Comparison of ENCODE assay signal across 24 mouse cellular contexts in genomic region chr5:44214025-44214424, GRCm38 (mm10). TPM values are rescaled to one million over a fixed set of nuclear protein-coding genes. Genes with fewer than 3 reads are reported as not detected.
DNase-seq lines count a peak whose midpoint lies in the region; ATAC-seq and TF ChIP-seq lines count a peak whose summit lies in the region.
"Had no signal": no experiment of that assay in that cellular context is flagged by ENCODE, and none has a peak within 500 bp of the region (broad histone marks: within the 10 kb centered on the region; RNA-seq: fewer than 3 reads in every experiment).

No protein-coding gene starts in this region.

- no peaks in the 10 kb centered on the region for H3K27me3 ChIP-seq in intestine, embryonic 15.5 days (replicated peaks)
- H3K27me3 ChIP-seq in intestine, embryonic 16.5 days (replicated peaks; ENCODE audit: control insufficient read depth, insufficient read depth, low read length): no peaks in the 10 kb centered on the region
- H3K27me3 ChIP-seq in stomach, postnatal 0 days (ENCODE audit: control insufficient read depth, insufficient read depth, low read length): no peaks in the 10 kb centered on the region
- H3K27me3 ChIP-seq: CH12.LX; forebrain, embryonic 13.5 days; heart, embryonic 15.5 days; hindbrain, embryonic 15.5 days; limb, embryonic 15.5 days; Patski had no signal

- H3K36me3 ChIP-seq in intestine, embryonic 15.5 days: peaks cover 3% of the 10 kb centered on the region; the same call in 1 of the 2 replicates
- no peaks in the 10 kb centered on the region for H3K36me3 ChIP-seq in intestine, embryonic 16.5 days (ENCODE audit: control insufficient read depth, insufficient read depth, low read length)
- H3K36me3 ChIP-seq in stomach, postnatal 0 days (ENCODE audit: control insufficient read depth, insufficient read depth, low read length): peaks cover 7% of the 10 kb centered on the region; the same call in 1 of the 2 replicates

- no peak overlapping the region for H3K4me2 ChIP-seq in intestine, embryonic 15.5 days (replicated peaks)
- no peak overlapping the region for H3K4me2 ChIP-seq in intestine, embryonic 16.5 days (ENCODE audit: low read depth, low read length)
- no peak overlapping the region for H3K4me2 ChIP-seq in stomach, postnatal 0 days (replicated peaks; ENCODE audit: low read depth)
- H3K4me2 ChIP-seq: forebrain, embryonic 13.5 days; heart, embryonic 15.5 days; hindbrain, embryonic 15.5 days; limb, embryonic 15.5 days; lung, embryonic 14.5 days had no signal

- 44% methylated on average over 2 of the region's 2 CpGs for WGBS in intestine, embryonic 15.5 days
- WGBS in intestine, embryonic 16.5 days: 61% methylated on average over 2 of the region's 2 CpGs
- 63% methylated on average over 2 of the region's 2 CpGs for WGBS in stomach, postnatal 0 days

- no peaks in the 10 kb centered on the region for H3K4me1 ChIP-seq in intestine, embryonic 15.5 days (replicated peaks)
- H3K4me1 ChIP-seq in intestine, embryonic 16.5 days (ENCODE audit: control insufficient read depth, insufficient read depth, low read length): no peaks in the 10 kb centered on the region
- no peaks in the 10 kb centered on the region for H3K4me1 ChIP-seq in stomach, postnatal 0 days (replicated peaks; ENCODE audit: control insufficient read depth, insufficient read depth)
- H3K4me1 ChIP-seq: forebrain, embryonic 13.5 days; heart, embryonic 15.5 days; hindbrain, embryonic 15.5 days had no signal

- H3K27ac ChIP-seq in intestine, embryonic 15.5 days: no peak overlapping the region
- H3K27ac ChIP-seq in intestine, embryonic 16.5 days (ENCODE audit: low read length): no peak overlapping the region
- H3K27ac ChIP-seq in stomach, postnatal 0 days (replicated peaks): 0 out of 2 replicates have a peak overlapping the region, but pooled peaks have one; percentile 40
- H3K27ac ChIP-seq: forebrain, embryonic 13.5 days; gastrocnemius, adult 2 months; heart, embryonic 15.5 days; hindbrain, embryonic 15.5 days; limb, embryonic 15.5 days; liver, embryonic 14.5 days had no signal

- TF ChIP-seq EP300 in stomach, postnatal 0 days (optimal IDR thresholded peaks at IDR 0.05): no peak

- no peaks in the 10 kb centered on the region for H3K9me3 ChIP-seq in intestine, embryonic 15.5 days
- no peaks in the 10 kb centered on the region for H3K9me3 ChIP-seq in intestine, embryonic 16.5 days (ENCODE audit: control insufficient read depth, low read length)
- H3K9me3 ChIP-seq in stomach, postnatal 0 days (ENCODE audit: control insufficient read depth, low read length): no peaks in the 10 kb centered on the region
- H3K9me3 ChIP-seq: forebrain, embryonic 13.5 days; G1E; heart, embryonic 15.5 days; hindbrain, embryonic 15.5 days; limb, embryonic 15.5 days had no signal

- DNase-seq in cerebellum, adult 9-10 months: peak; percentile 64
- DNase-seq in cerebellum, postnatal 25 days: peak; percentile 49 to 61
- peak; percentile 39 for DNase-seq in stomach, postnatal 0 days (ENCODE audit: low spot score)
- DNase-seq in urinary bladder, adult 2 months (ENCODE audit: low spot score): no peak
- no peak for DNase-seq in frontal cortex, postnatal 36 days (ENCODE audit: low spot score in 2 of 2)
- DNase-seq: adrenal gland, adult 2 months; B cell, adult 2 months; gastrocnemius, adult 2 months; heart, postnatal 4 days; kidney, postnatal 4 days; lung, embryonic 14.5 days; lung, postnatal 36 days had no signal

- TF ChIP-seq CTCF in stomach, postnatal 0 days (IDR thresholded peaks at IDR 0.05; ENCODE audit: low read depth): no peak

- ATAC-seq in intestine, embryonic 15.5 days: 0 out of 2 replicates have a peak, but pooled peaks have one; percentile 23
- no peak for ATAC-seq in intestine, embryonic 16.5 days
- peak; percentile 74 for ATAC-seq in stomach, postnatal 0 days (ENCODE audit: low FRiP score, low TSS enrichment)
- ATAC-seq: forebrain, embryonic 13.5 days; midbrain, embryonic 16.5 days; Patski had no signal

- H3K9ac ChIP-seq in intestine, embryonic 15.5 days: no peak overlapping the region
- no peak overlapping the region for H3K9ac ChIP-seq in intestine, embryonic 16.5 days (ENCODE audit: low read depth, low read length)
- H3K9ac ChIP-seq in stomach, postnatal 0 days (ENCODE audit: low read length): no peak overlapping the region
- H3K9ac ChIP-seq: forebrain, embryonic 13.5 days; heart, embryonic 15.5 days; hindbrain, embryonic 15.5 days; limb, embryonic 15.5 days; liver, embryonic 14.5 days; lung, embryonic 14.5 days had no signal

- no peak overlapping the region for H3K4me3 ChIP-seq in intestine, embryonic 15.5 days (replicated peaks)
- no peak overlapping the region for H3K4me3 ChIP-seq in intestine, embryonic 16.5 days (ENCODE audit: low read length)
- H3K4me3 ChIP-seq in stomach, postnatal 0 days (ENCODE audit: low read depth, low read length): no peak overlapping the region
- H3K4me3 ChIP-seq: forebrain, embryonic 13.5 days; gastrocnemius, adult 2 months; heart, embryonic 15.5 days; hindbrain, embryonic 15.5 days; limb, embryonic 15.5 days; myocyte had no signal

RNA-seq across cellular contexts. Expression of gene Tapt1, which starts 12.4 kb away (rescaled TPM):
- polyA plus RNA-seq in intestine, embryonic 15.5 days (2015; fragmentation: Nextera tagmentation; extraction: Ambion mirVana): 23.8 and 26.3 TPM in 2 replicates
- 20.0 and 21.2 TPM in 2 replicates for polyA plus RNA-seq in intestine, embryonic 16.5 days (2015; fragmentation: Nextera tagmentation; extraction: Ambion mirVana)
- 17.2 and 18.1 TPM in 2 replicates for polyA plus RNA-seq in stomach, postnatal 0 days (2015; fragmentation: Nextera tagmentation; extraction: Ambion mirVana)
- polyA plus RNA-seq in urinary bladder, adult 2 months (2012; rRNA removed): 43.2 and 49.3 TPM in 2 replicates

Comparison
In these comparisons a context has a peak if more than half of its experiments do, and no peak if none do; other contexts are left out.
1. DNase-seq: peak in cerebellum, adult 9-10 months (single experiment), cerebellum, postnatal 25 days (2 of 2) and stomach, postnatal 0 days (single experiment); none in urinary bladder, adult 2 months (single experiment) and frontal cortex, postnatal 36 days (0 of 2).